Mouse (Mus musculus) adrenal gland, adult 18-20 months (tissue): ENCODE results near the gene Ube2m. TPM values are rescaled to one million over a fixed set of nuclear protein-coding genes. Genes with fewer than 3 reads are reported as not detected.
"Not testable (repeated sequence)": the region's sequence is repeated elsewhere in the genome, so short reads cannot be mapped to it uniquely, and the experiment has no call there.

Source experiments
- DNase-seq, 2 experiments: peaks; one replicate each; pipeline ENCODE4 v3.0.0; 2021 to 2022; ENCODE audit warnings: low spot score in 2 of 2
- long read RNA-seq, 2 experiments: library from polyadenylated mRNA; stranded (forward); transcript quantifications; one replicate each; pipeline ENCODE4 v2.0.0; 2021
- total RNA-seq, 2 experiments: library from RNA; stranded (reverse); gene quantifications; 1 replicate in 1 of 2; 2 replicates in 1 of 2; pipeline ENCODE4 v1.2.3; 2021

Gene Ube2m
- total RNA-seq = 100 to 1,000 TPM; 162 to 182 TPM
- long read RNA-seq, experiment 1, transcript Ube2m-201 (6 exons, 1,472 nt) = major isoform, 130 of 165 reads
- long read RNA-seq, experiment 1, partial matches to known transcripts = 9 of 165 reads
- long read RNA-seq, experiment 1, other reads (novel, unspliced or antisense) = 23 of 165 reads
- long read RNA-seq, experiment 2, transcript Ube2m-201 (6 exons, 1,472 nt) = major isoform, 244 of 265 reads
- long read RNA-seq, experiment 2, partial matches to known transcripts = 3 of 265 reads
- long read RNA-seq, experiment 2, other reads (novel, unspliced or antisense) = 16 of 265 reads

DNA sequence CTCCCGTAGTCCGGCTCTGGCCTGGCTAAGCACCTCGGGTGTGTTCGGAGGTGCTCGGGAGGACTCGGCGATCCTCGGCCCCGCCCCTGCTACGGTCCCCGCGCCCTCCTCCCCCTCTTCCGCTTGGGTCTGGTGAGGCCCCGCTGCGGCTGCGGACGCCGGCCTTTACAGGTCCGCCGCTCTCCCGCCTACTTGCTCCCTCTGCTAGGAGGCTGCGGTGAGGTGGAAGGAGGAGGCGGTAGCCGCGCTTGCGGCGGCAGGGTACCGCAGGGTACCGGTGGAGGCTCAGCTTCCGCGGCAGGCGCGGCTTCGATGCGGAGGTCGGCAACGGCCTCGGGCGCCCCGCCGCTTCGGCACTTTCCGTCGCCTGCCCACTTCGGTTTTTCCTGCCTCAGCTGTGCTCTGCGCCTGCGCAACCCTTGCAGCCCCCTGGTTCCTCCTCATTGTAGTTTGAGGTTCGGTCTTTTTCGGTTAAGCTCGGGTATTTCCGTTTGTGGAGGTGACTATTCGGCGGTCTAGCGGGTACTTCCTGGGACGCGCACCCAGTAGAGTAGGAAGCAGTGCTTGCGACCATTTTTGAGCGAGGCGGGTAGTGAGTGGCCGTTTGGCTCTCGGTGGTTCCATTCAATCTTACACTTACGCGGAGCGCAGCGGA lies at the start of gene Ube2m:
Gene Ube2m, minus strand, starts transcription at position 375 of the 655 bp plus-strand sequence.
- DNase-seq = peak; percentile 99

- no peak for DNase-seq
Measured at GRCm38 (mm10) chr7:13072293-13072692, 34.2 kb upstream of the Ube2m start.

- DNase-seq = not testable (repeated sequence)
Measured at GRCm38 (mm10) chr7:13063399-13063798, 25.3 kb upstream of the Ube2m start.

- DNase-seq = no peak
Measured at GRCm38 (mm10) chr7:13059536-13059935, 21.5 kb upstream of the Ube2m start.

DNA sequence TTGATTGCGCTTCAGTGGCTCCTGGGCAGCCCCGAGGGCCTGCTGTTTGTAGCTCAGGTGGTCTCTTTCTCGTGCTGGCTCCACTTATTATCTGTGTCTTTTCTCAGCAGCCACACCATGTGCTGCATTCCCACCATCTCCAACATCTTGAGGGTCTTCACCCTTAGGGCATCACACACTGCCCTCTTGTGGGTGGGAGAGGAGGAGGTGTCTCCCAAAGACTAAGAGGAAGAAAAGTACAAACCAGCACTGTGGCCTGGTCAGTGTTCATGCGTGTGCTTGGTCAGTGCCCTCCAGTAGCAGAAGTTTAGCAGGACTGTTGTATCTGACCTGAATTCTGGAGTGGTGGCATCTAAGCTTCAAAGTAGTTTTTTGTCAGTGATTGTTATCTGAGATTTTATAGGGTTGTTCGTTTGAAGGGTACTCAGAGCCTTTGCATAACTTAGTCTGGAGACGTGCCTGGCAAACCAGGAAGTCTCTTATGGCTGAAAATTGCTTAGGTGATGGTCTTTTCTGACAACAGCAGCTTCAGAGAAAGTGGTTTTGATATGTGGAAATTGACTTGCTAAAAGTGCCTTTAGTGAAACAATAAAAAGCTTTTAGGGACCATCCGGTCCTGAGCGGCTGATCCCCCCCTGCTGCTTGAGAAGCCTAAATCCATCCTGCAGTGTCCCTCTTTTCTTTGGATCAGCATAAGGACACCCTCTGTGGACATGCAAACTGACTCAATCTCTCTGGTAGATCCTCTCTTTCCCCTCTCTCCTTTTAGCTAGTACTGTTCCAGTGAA lies 19.0 kb upstream of the Ube2m start:
- DNase-seq = no peak

DNA sequence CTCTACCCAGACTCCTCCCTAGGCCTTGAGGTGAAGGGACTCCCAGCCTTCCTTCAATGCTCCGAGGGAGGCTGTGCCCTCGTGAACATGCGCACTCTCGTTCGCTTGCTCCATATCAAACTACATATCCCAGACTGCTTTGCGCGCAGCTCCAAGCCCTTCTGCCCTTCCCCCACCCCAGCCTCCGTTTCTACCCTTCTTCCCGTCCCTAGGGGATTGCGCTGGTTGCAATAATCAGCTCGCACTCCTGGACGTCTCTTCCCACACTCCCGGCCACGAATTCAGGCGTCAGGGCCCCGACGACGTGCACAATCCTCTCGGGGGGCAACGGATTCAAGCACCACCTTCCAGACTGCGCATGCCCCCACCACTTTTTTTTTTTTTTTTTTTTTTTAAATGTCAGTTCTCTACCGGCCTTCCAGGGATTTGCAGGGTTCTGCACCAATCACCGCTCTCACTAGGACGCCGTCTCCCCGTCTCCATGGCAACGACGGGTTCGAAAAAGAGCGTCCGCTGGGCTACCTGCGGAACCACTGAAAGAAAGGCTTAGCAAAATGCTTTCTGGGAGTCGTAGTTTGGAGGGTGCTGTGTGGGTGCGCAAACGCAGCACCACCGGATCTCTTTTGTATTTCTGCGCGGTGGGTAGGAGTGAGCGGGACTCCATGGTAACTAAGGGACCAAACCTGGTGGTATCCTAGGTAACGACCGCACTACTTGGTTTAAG lies 16.4 kb upstream of the Ube2m start, which contains the start of gene Mzf1:
Gene Mzf1, minus strand, starts transcription at position 478 of the 724 bp plus-strand sequence.
- DNase-seq = peak; percentile 79 to 86

- DNase-seq = no peak
Measured at GRCm38 (mm10) chr7:13053961-13054286, 15.8 kb upstream of the Ube2m start.

DNA sequence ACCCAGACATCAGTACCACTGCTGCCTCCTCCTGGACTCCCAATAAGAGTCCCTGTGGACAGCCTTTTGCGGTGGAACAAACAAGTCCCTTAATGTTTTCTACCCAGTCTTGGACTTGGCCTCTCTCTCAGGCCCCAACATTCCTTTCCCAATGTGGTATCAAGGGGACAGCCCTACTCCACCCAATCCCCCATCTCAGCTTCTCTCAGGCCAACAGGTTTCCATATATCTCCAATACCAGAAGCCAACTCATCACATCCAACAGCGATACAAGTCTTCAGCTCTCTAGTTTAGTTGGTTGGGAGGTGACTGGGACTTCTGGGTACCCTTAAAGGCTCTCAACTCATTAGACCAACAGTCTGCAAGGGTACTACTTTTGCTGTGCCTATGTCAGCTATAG lies 15.4 kb upstream of the Ube2m start:
- DNase-seq = no peak

- DNase-seq = no peak
Measured at GRCm38 (mm10) chr7:13053001-13053400, 14.9 kb upstream of the Ube2m start.

GRCm38 (mm10) chr7:13046084-13046483 lies 8.0 kb upstream of the Ube2m start:
- DNase-seq = peak in 1 of 2 experiments; percentile 51

GRCm38 (mm10) chr7:13044254-13044625 lies 6.2 kb upstream of the Ube2m start:
- no peak for DNase-seq

- no peak for DNase-seq
Measured at GRCm38 (mm10) chr7:13043445-13044253, 5.6 kb upstream of the Ube2m start.

- DNase-seq = no peak
Measured at GRCm38 (mm10) chr7:13043120-13043444, 5.0 kb upstream of the Ube2m start.

DNA sequence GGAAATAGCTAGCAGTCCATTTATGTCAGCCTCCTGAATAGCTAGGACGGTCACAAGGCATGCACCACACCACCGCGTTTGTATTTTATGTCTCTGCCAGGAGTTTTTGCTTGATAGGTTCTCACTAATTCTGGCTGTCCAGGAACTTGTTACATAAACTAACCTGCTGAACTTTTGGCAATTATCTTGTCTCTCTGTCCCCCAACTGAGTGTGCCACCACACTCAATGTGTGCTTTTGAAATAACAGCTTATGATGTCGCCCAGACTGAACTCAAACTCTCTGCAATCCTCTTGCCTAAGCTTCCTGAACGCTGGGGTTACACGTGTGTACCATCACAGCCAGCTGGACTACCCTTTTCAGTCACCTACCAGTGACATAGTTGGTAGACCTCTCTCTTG lies 4.4 kb upstream of the Ube2m start:
- no peak for DNase-seq

DNA sequence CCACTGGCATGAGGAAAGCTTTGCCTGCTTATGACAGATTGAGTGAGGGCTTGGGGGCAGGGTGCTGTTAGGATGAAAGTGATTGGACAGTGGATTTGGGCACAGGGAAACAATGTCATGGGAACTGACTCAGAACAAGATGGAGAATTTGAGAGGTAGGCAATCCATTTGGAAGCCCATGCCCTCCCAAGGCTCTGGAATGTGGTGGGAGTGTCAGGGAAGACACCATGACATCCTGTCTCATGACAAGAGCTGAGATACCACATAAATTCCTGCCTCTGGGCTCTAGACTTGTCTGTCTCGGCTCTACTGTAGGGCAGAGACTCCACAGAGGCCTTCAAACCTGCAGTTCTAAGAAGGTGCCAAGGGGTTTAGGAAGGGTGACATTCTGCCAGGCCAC lies 3.2 kb upstream of the Ube2m start:
- DNase-seq = no peak

DNA sequence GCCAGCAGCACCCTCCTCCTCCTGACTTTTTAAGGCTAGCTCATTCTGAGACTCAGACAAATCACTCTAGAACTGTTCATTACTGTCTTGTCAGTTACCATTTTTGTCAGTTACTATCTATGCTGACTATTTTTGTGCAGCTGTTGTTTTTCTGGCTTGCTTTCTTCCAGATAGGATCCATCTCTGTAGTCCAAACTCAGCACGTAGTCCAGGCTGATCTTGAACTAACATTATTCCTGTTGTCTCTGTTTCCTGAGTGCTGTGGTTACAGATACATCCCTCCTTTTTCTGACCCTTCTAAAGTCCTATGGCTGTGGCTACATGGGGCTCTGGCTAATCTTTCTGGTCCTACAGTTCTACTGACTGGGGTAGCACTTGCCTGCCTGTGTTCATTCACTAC lies 1.1 kb upstream of the Ube2m start:
- no peak for DNase-seq

DNA sequence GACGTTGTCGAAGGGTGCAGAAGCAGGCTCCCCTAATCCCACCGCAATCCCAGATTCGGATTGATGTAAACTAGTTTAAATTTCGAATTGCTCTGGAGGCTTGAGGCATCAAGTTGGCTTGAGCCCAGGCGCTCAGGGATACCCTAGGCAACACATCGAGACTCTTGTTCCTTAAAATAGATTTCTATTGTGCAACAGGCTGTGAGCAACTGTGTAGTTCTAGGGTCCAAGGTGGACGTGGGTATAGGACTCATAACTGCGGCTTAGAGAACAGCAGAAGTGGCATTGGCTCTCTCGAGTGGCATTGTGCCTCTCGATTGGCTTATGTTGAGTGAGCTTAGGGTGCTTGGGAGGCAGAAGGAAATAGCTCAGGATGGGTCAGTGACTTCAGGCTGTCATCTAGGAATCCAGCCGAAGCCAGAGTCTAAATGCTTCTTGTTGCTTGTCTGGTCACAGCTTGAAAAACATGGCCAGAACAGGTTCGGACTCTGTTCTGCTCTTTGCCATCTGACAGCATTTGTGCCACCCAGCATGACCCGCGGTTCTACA lies 620 bp upstream of the Ube2m start:
- DNase-seq = no peak

DNA sequence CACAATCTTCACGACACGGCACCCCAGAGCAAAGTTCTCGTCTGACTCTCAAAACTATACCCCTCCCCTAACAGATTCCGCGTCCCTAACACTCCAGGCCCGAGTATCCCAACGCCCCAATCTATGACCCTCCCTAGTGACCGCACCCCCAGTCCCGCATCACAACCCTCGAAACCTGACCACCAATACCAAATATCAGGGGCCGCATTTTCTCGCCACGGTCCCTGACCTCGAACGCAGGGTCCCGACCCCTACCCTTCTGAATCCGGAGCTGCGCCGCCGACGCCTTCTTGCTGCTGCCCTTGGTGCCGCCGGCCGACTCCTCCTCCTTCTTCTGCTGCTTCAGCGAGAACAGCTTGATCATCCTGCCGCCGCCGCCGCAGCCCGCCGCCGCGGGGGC lies 709 bp downstream of the Ube2m start:
- DNase-seq = peak; percentile 51 to 55

- DNase-seq = no peak
Measured at GRCm38 (mm10) chr7:13036806-13037205, 1.3 kb downstream of the Ube2m start.

DNA sequence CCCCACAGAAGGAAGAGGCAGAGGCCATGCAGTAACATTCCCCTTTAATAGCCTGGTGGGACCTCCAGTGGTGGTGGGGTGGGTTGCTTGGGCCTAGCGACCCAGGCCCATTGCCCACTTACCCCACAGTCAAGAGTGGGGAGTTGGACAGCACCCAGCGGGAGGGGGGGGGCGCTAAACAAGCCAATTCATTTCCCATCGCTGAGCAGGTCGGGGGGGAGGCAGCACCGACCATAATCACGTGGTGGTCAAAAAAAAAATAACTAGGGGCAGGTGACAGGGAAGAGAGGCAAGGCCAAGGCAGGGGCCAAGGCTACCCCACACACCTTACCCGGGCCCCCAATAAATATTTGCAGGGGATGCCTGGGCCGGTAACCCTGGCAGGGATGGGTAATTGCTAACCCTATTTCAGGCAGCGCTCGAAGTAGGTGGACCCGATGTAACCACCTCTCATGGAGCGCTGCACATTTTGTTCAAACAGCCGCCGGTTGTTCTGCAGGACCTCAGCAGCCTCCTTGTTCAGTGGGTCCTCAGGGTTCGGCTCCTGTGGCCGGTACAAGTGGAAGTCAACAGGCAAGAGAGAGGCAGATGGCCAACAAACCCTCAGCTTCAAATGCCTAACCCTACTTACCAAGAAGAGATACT lies 2.7 kb downstream of the Ube2m start:
- DNase-seq = no peak
